Mouse (Mus musculus): ENCODE results near the gene Galr3. TPM values are rescaled to one million over a fixed set of nuclear protein-coding genes. Genes with fewer than 3 reads are reported as not detected.
"Not testable (repeated sequence)": the region's sequence is repeated elsewhere in the genome, so short reads cannot be mapped to it uniquely, and the experiment has no call there.

Galr3 gene
- polyA plus RNA-seq, 1 experiment from 2014 or later: 0.34 TPM

DNA sequence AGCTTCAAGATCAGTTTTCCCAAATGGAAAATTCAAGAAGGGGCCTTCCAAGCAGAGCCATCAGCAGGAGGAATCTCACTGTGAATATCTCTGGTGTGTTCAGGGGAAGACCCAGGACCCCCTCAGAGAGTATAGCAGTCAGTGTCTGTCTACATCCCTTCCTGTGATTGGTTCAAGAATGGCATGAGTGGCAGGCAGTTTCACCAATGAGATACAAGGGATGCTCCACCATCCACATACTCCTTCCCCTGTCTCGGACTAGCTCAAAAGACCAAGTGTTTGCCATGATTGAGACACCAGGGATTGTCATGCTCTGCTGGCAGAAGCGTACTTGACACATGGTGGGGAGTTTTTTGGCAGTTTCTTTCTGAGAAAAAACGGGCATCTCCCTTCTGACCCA, 35.0 kb upstream of the Galr3 start:
- no peaks in the 10 kb centered on the region for H3K4me1 ChIP-seq (replicated peaks; ENCODE audit: control insufficient read depth, insufficient read depth)
- no peaks in the 10 kb centered on the region for H3K27me3 ChIP-seq (ENCODE audit: control insufficient read depth, insufficient read depth, low read length)
- H3K9ac ChIP-seq (ENCODE audit: low read length): no peak overlapping the region
- no peak for TF ChIP-seq CTCF (IDR thresholded peaks at IDR 0.05; ENCODE audit: low read depth)
- TF ChIP-seq EP300 (optimal IDR thresholded peaks at IDR 0.05): no peak
- no peak overlapping the region for H3K4me3 ChIP-seq (ENCODE audit: low read depth, low read length)
- peaks cover 21% of the 10 kb centered on the region for H3K36me3 ChIP-seq (ENCODE audit: control insufficient read depth, insufficient read depth, low read length)
- no peak for ATAC-seq (ENCODE audit: low FRiP score, low TSS enrichment)
- WGBS: 77% methylated on average over 3 of the region's 3 CpGs
- H3K27ac ChIP-seq (replicated peaks): no peak overlapping the region
- no peak for DNase-seq (ENCODE audit: low spot score)
- H3K4me2 ChIP-seq (replicated peaks; ENCODE audit: low read depth): no peak overlapping the region
- no peaks in the 10 kb centered on the region for H3K9me3 ChIP-seq (ENCODE audit: control insufficient read depth, low read length)

DNA sequence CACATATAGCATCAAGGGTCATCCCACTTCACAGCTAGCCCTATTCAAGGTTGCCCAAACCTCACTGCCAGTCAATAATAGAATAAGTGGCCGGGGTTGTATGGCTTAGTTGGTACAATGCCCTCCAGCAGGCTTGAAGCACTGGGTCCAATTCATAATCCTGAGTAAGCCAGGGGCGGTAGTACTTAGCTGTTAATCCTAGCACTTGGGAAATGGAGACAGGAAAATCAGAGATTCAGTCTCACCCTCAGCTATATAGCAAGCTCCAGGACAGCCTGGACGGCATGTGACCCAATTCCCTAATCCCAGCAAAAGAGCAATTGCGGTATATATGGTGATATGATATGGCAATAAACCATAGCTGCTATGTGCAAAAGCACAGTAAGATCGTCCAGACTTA, 34.6 kb upstream of the Galr3 start:
- no peak overlapping the region for H3K9ac ChIP-seq (ENCODE audit: low read length)
- peaks cover 17% of the 10 kb centered on the region for H3K36me3 ChIP-seq (ENCODE audit: control insufficient read depth, insufficient read depth, low read length)
- TF ChIP-seq EP300 (optimal IDR thresholded peaks at IDR 0.05): no peak
- TF ChIP-seq CTCF (IDR thresholded peaks at IDR 0.05; ENCODE audit: low read depth): no peak
- H3K4me3 ChIP-seq (ENCODE audit: low read depth, low read length): no peak overlapping the region
- H3K27me3 ChIP-seq (ENCODE audit: control insufficient read depth, insufficient read depth, low read length): no peaks in the 10 kb centered on the region
- no peaks in the 10 kb centered on the region for H3K4me1 ChIP-seq (replicated peaks; ENCODE audit: control insufficient read depth, insufficient read depth)
- H3K4me2 ChIP-seq (replicated peaks; ENCODE audit: low read depth): no peak overlapping the region
- 92% methylated on average over 5 of the region's 5 CpGs for WGBS
- H3K9me3 ChIP-seq (ENCODE audit: control insufficient read depth, low read length): no peaks in the 10 kb centered on the region
- DNase-seq (ENCODE audit: low spot score) (no peak), ATAC-seq (ENCODE audit: low FRiP score, low TSS enrichment) (no peak)
- no peak overlapping the region for H3K27ac ChIP-seq (replicated peaks)

DNA sequence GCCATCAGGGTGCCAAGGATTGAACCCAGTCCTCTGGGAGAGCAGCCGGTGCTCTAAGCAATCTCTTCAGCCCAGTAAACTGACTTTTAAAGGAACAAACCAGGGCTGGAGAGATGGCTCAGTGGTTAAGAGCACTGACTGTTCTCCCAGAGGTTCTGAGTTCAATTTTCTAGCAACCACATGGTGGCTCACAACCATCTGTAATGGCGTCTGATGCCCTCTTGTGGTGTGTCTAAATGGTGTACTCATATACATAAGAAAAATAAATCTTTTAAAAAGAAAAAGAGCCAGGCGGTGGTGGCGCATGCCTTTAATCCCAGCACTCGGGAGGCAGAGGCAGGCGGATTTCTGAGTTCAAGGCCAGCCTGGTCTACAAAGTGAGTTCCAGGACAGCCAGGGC, 33.8 kb upstream of the Galr3 start:
- not testable (repeated sequence) for H3K9ac ChIP-seq (ENCODE audit: low read length); H3K27me3 ChIP-seq (ENCODE audit: control insufficient read depth, insufficient read depth, low read length); H3K4me1 ChIP-seq (replicated peaks; ENCODE audit: control insufficient read depth, insufficient read depth); H3K9me3 ChIP-seq (ENCODE audit: control insufficient read depth, low read length); DNase-seq (ENCODE audit: low spot score); ATAC-seq (ENCODE audit: low FRiP score, low TSS enrichment); H3K27ac ChIP-seq (replicated peaks); H3K4me2 ChIP-seq (replicated peaks; ENCODE audit: low read depth); H3K4me3 ChIP-seq (ENCODE audit: low read depth, low read length)
- peak; percentile 41 for TF ChIP-seq CTCF (IDR thresholded peaks at IDR 0.05; ENCODE audit: low read depth)
- peaks cover 16% of the 10 kb centered on the region for H3K36me3 ChIP-seq (ENCODE audit: control insufficient read depth, insufficient read depth, low read length)
- 84% methylated on average over 6 of the region's 6 CpGs for WGBS

DNA sequence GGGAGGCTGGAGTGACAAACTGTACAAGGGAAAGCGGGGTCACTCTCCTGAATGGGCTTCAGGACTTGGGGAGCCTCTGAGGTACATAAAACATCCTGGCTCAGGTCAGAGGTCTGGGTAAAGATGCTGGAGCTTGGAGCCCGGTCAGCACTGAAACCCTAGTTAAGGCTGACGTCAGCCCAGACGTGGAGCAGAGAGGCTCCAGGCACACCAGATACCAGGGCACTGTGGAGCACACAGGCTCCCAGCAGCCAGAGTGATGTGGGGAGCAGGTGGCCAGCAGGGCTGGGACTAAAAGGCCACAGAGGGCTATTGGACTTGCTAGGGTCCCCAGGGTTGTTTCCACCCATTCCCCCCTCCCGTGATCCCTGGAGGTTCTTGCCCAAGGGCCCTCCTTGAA, 32.0 kb upstream of the Galr3 start:
- whole genome bisulfite sequencing: 79% methylated on average over 5 of the region's 5 CpGs
- H3K9me3 ChIP-seq (ENCODE audit: control insufficient read depth, low read length): no peaks in the 10 kb centered on the region
- TF ChIP-seq EP300 (optimal IDR thresholded peaks at IDR 0.05): no peak
- TF ChIP-seq CTCF (IDR thresholded peaks at IDR 0.05; ENCODE audit: low read depth): no peak

DNA sequence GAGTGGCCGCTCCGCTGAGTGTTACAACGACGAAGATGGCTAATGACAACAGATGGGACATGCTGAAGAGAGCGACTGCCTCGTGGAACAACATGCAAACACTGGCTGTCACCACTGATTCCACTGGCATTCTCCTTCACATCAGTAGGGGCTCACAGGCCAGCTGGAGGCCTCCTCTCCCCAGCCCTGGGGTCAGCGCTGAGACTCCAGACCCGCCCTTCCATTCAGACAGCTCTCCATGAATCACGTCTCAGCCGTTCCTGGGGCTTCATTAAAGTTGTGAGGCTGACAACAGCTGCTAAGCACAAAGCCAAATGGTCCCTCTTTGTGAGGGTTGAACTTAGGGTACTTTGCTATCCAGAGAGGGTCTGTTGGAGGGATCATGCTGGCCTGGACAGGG, 30.1 kb upstream of the Galr3 start:
- no peak for TF ChIP-seq CTCF (IDR thresholded peaks at IDR 0.05; ENCODE audit: low read depth)
- TF ChIP-seq EP300 (optimal IDR thresholded peaks at IDR 0.05): no peak
- ATAC-seq (ENCODE audit: low FRiP score, low TSS enrichment) (no peak), DNase-seq (ENCODE audit: low spot score) (no peak)
- no peak overlapping the region for H3K9ac ChIP-seq (ENCODE audit: low read length)
- H3K27me3 ChIP-seq (ENCODE audit: control insufficient read depth, insufficient read depth, low read length): no peaks in the 10 kb centered on the region
- WGBS: 52% methylated on average over 10 of the region's 10 CpGs
- no peak overlapping the region for H3K27ac ChIP-seq (replicated peaks)
- H3K36me3 ChIP-seq (ENCODE audit: control insufficient read depth, insufficient read depth, low read length): no peaks in the 10 kb centered on the region
- no peak overlapping the region for H3K4me2 ChIP-seq (replicated peaks; ENCODE audit: low read depth)
- H3K4me1 ChIP-seq (replicated peaks; ENCODE audit: control insufficient read depth, insufficient read depth): no peaks in the 10 kb centered on the region
- no peaks in the 10 kb centered on the region for H3K9me3 ChIP-seq (ENCODE audit: control insufficient read depth, low read length)
- no peak overlapping the region for H3K4me3 ChIP-seq (ENCODE audit: low read depth, low read length)

More for the DNA sequence above, 32.0 kb upstream of the Galr3 start:
- no peak for DNase-seq (ENCODE audit: low spot score)
- no peak overlapping the region for H3K9ac ChIP-seq (ENCODE audit: low read length)
- H3K4me1 ChIP-seq (replicated peaks; ENCODE audit: control insufficient read depth, insufficient read depth): no peaks in the 10 kb centered on the region
- H3K27ac ChIP-seq (replicated peaks): no peak overlapping the region
- H3K4me3 ChIP-seq (ENCODE audit: low read depth, low read length): no peak overlapping the region
- ATAC-seq (ENCODE audit: low FRiP score, low TSS enrichment): no peak
- peaks cover 4% of the 10 kb centered on the region; the same call in 1 of the 2 replicates for H3K36me3 ChIP-seq (ENCODE audit: control insufficient read depth, insufficient read depth, low read length)
- H3K4me2 ChIP-seq (replicated peaks; ENCODE audit: low read depth): no peak overlapping the region
- H3K27me3 ChIP-seq (ENCODE audit: control insufficient read depth, insufficient read depth, low read length): no peaks in the 10 kb centered on the region

DNA sequence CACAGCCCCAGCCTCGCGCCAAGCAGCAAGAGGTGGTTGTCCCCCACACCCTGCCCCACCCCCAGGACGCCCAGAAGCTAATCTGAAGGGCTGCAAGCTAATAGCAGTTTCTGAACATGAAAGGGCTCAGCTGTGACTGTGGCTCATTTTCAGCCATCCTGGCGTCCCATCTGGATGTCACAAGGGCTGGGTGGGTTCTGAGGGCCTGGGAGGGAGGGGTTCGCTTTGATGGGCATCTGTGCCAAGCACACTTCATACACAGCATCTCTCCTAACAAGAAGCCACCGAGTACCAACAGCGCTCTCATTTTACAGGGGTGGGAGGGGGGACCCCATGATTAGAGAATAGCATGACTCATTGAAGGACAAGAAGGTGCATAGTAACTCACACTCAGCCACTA, 28.3 kb upstream of the Galr3 start:
- no peaks in the 10 kb centered on the region for H3K4me1 ChIP-seq (replicated peaks; ENCODE audit: control insufficient read depth, insufficient read depth)
- H3K4me3 ChIP-seq (ENCODE audit: low read depth, low read length): no peak overlapping the region
- H3K9ac ChIP-seq (ENCODE audit: low read length): no peak overlapping the region
- WGBS: 66% methylated on average over 7 of the region's 7 CpGs
- DNase-seq (ENCODE audit: low spot score) (no peak), ATAC-seq (ENCODE audit: low FRiP score, low TSS enrichment) (no peak)
- no peaks in the 10 kb centered on the region for H3K36me3 ChIP-seq (ENCODE audit: control insufficient read depth, insufficient read depth, low read length)
- H3K27me3 ChIP-seq (ENCODE audit: control insufficient read depth, insufficient read depth, low read length): no peaks in the 10 kb centered on the region
- no peak overlapping the region for H3K27ac ChIP-seq (replicated peaks)
- TF ChIP-seq EP300 (optimal IDR thresholded peaks at IDR 0.05): no peak
- no peak for TF ChIP-seq CTCF (IDR thresholded peaks at IDR 0.05; ENCODE audit: low read depth)
- no peaks in the 10 kb centered on the region for H3K9me3 ChIP-seq (ENCODE audit: control insufficient read depth, low read length)
- H3K4me2 ChIP-seq (replicated peaks; ENCODE audit: low read depth): no peak overlapping the region

Measured in stomach, postnatal 0 days (tissue).